Mouse (Mus musculus) liver, embryonic 14.5 days (tissue): ENCODE measurements around the gene Gpr156.

Source experiments
- CTCF ChIP-seq: IDR thresholded peaks from 2 replicates; pipeline ENCODE4 v1.5.1; 2016; ENCODE audit warnings: antibody characterized with exemption, low read depth, control low read depth
- EP300 ChIP-seq: IDR thresholded peaks from 2 replicates; pipeline ENCODE4 v1.6.1; 2016; ENCODE audit warnings: antibody characterized with exemption, low read depth

DNA sequence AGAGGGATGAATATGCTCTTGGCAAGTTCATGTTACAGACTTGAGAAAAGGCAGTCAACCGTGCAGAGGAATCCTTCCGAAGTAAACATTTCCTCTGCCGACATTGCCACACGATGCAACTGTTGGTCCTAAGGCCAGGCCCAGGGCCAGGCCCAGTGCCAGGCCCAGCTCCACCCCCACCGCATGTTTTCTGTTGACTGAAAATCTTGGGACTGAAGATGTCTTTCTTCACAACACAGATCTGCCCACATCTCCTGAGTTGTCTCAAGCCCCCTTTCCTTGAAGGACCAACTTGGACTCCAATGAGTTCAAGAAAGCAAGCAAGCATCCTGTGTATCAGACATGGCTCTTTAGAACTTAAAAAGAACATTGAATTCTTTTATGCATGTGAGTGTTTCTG is 92.1 kb downstream of the Gpr156 start:
- TF ChIP-seq CTCF: no peak
- TF ChIP-seq EP300: no peak
